Mouse (Mus musculus): ENCODE results near the gene Mpp4.

The Mpp4 gene

GRCm38 (mm10) chr1:59163030-59163461 is at the start of gene Mpp4:
Gene Mpp4 (minus strand): TSS chr1:59163389.
- peak; percentile 44 to 84 for DNase-seq (ENCODE audit: low spot score in 2 of 2)

GRCm38 (mm10) chr1:59212951-59213350 is 49.8 kb upstream of the Mpp4 start:
- no peak for DNase-seq (ENCODE audit: low spot score in 2 of 2)

GRCm38 (mm10) chr1:59212076-59212779 is 49.0 kb upstream of the Mpp4 start:
- DNase-seq (ENCODE audit: low spot score in 2 of 2), result no peak

GRCm38 (mm10) chr1:59211651-59212050 is 48.5 kb upstream of the Mpp4 start:
- DNase-seq (ENCODE audit: low spot score in 2 of 2), result no peak

GRCm38 (mm10) chr1:59208331-59208730 is 45.1 kb upstream of the Mpp4 start:
- no peak for DNase-seq (ENCODE audit: low spot score in 2 of 2)

GRCm38 (mm10) chr1:59204489-59204888 is 41.3 kb upstream of the Mpp4 start:
- no peak for DNase-seq (ENCODE audit: low spot score in 2 of 2)

- no peak for DNase-seq (ENCODE audit: low spot score in 2 of 2)
Measured at GRCm38 (mm10) chr1:59202367-59202766, 39.2 kb upstream of the Mpp4 start.

- no peak for DNase-seq (ENCODE audit: low spot score in 2 of 2)
Measured at GRCm38 (mm10) chr1:59201561-59201960, 38.4 kb upstream of the Mpp4 start.

GRCm38 (mm10) chr1:59200960-59201359 is 37.8 kb upstream of the Mpp4 start:
- DNase-seq (ENCODE audit: low spot score in 2 of 2), result no peak

GRCm38 (mm10) chr1:59194979-59195378 is 31.8 kb upstream of the Mpp4 start:
- DNase-seq (ENCODE audit: low spot score in 2 of 2), result no peak

GRCm38 (mm10) chr1:59187786-59188185 is 24.6 kb upstream of the Mpp4 start:
- DNase-seq (ENCODE audit: low spot score in 2 of 2), result no peak

- DNase-seq (ENCODE audit: low spot score in 2 of 2), result no peak
Measured at GRCm38 (mm10) chr1:59186317-59186716, 23.1 kb upstream of the Mpp4 start.

- DNase-seq (ENCODE audit: low spot score in 2 of 2), result no peak
Measured at GRCm38 (mm10) chr1:59185410-59185809, 22.2 kb upstream of the Mpp4 start.

- no peak for DNase-seq (ENCODE audit: low spot score in 2 of 2)
Measured at GRCm38 (mm10) chr1:59183045-59183444, 19.9 kb upstream of the Mpp4 start.

- DNase-seq (ENCODE audit: low spot score in 2 of 2), result no peak
Measured at GRCm38 (mm10) chr1:59182373-59182772, 19.2 kb upstream of the Mpp4 start.

- no peak for DNase-seq (ENCODE audit: low spot score in 2 of 2)
Measured at GRCm38 (mm10) chr1:59180003-59180402, 16.8 kb upstream of the Mpp4 start.

GRCm38 (mm10) chr1:59178401-59178800 is 15.2 kb upstream of the Mpp4 start:
- DNase-seq (ENCODE audit: low spot score in 2 of 2), result no peak

- DNase-seq (ENCODE audit: low spot score in 2 of 2), result no peak
Measured at GRCm38 (mm10) chr1:59174514-59175373, 11.6 kb upstream of the Mpp4 start.

- no peak for DNase-seq (ENCODE audit: low spot score in 2 of 2)
Measured at GRCm38 (mm10) chr1:59173023-59173422, 9.8 kb upstream of the Mpp4 start.

GRCm38 (mm10) chr1:59171875-59172274 is 8.7 kb upstream of the Mpp4 start:
- no peak for DNase-seq (ENCODE audit: low spot score in 2 of 2)

- no peak for DNase-seq (ENCODE audit: low spot score in 2 of 2)
Measured at GRCm38 (mm10) chr1:59170290-59170689, 7.1 kb upstream of the Mpp4 start.

- no peak for DNase-seq (ENCODE audit: low spot score in 2 of 2)
Measured at GRCm38 (mm10) chr1:59169586-59169985, 6.4 kb upstream of the Mpp4 start.

GRCm38 (mm10) chr1:59168556-59168955 is 5.4 kb upstream of the Mpp4 start:
- DNase-seq (ENCODE audit: low spot score in 2 of 2), result no peak
